Mouse (Mus musculus) hindbrain, postnatal 0 days (tissue): ENCODE data around the gene Akr7a5. TPM values are rescaled to one million over a fixed set of nuclear protein-coding genes. Genes with fewer than 3 reads are reported as not detected.
A peak's percentile ranks its signal among the peaks of the same experiment; 100 is the strongest.

Experiments
- ATAC-seq: fragments of 200-750 bp; cut with Nextera tagmentation; 2 replicates; pipeline ENCODE4 v1.8.0; 2017; ENCODE audit warnings: mild to moderate bottlenecking, moderate TSS enrichment, moderate library complexity
- DNase-seq: peaks from one replicate; pipeline ENCODE4 v3.0.0-alpha.2; 2015; ENCODE audit warnings: low spot score
- H3K27ac ChIP-seq: fragments of 300-500 bp; sonication (generic); 2 replicates; pipeline ENCODE4 v1.5.1; 2014; ENCODE audit warnings: mild to moderate bottlenecking
- H3K27me3 ChIP-seq: fragments of 300-500 bp; sonication (generic); 2 replicates; pipeline ENCODE4 v1.6.1; 2014; ENCODE audit warnings: low read length, mixed read lengths; ENCODE audit not compliant: insufficient read depth
- H3K36me3 ChIP-seq: fragments of 300-500 bp; sonication (generic); 2 replicates; pipeline ENCODE4 v1.6.1; 2014; ENCODE audit warnings: low read length, mixed read lengths; ENCODE audit not compliant: insufficient read depth
- H3K4me1 ChIP-seq: fragments of 300-500 bp; sonication (generic); 2 replicates; pipeline ENCODE4 v1.6.1; 2014; ENCODE audit warnings: antibody characterized with exemption, low read length, mixed read lengths; ENCODE audit not compliant: insufficient read depth
- H3K4me2 ChIP-seq: fragments of 300-500 bp; sonication (generic); 2 replicates; pipeline ENCODE4 v1.6.1; 2014; ENCODE audit warnings: low read depth, mild to moderate bottlenecking, low read length, moderate library complexity, mixed read lengths
- H3K4me3 ChIP-seq: fragments of 300-500 bp; sonication (generic); 2 replicates; pipeline ENCODE4 v1.5.1; 2014; ENCODE audit warnings: low read length
- H3K9ac ChIP-seq: fragments of 300-500 bp; sonication (generic); replicated peaks from 2 replicates; pipeline ENCODE4 v1.6.1; 2014; ENCODE audit warnings: mild to moderate bottlenecking, low read length, moderate library complexity, mixed read lengths
- H3K9me3 ChIP-seq: fragments of 300-500 bp; sonication (generic); 2 replicates; pipeline ENCODE4 v1.6.1; 2016; ENCODE audit warnings: low read length, mixed read lengths
- CTCF ChIP-seq: IDR thresholded peaks from 2 replicates; pipeline ENCODE4 v1.5.1; 2016; ENCODE audit warnings: antibody characterized with exemption, control low read depth, low read depth
- WGBS: fragments of 180-500 bp; shearing (Covaris S2); extraction: QIAGEN DNeasy Blood & Tissue Kit; methylation state at CpG from one replicate; pipeline ENCODE4 v1.1.7; 2014; 5-methylcytosine and 5-hydroxymethylcytosine counted together
- polyA plus RNA-seq: library from polyadenylated mRNA; unstranded; fragments of >200 nt; fragmentation: Nextera tagmentation; extraction: Ambion mirVana; gene quantifications from 2 replicates; pipeline ENCODE4 v1.2.1, GENCODE M21; 2015
- total RNA-seq: library from RNA; depleted of rRNA; stranded (reverse); fragments of >200 nt; gene quantifications from 2 replicates; pipeline ENCODE4 v1.2.3, GENCODE M21; 2014; rRNA removed

The Akr7a5 gene
- total RNA-seq = 58.5 and 73.3 TPM in 2 replicates
- 67.6 and 69.2 TPM in 2 replicates for polyA plus RNA-seq

GRCm38 (mm10) chr4:139310171-139310898 is at the start of gene Akr7a5, which contains the start of gene Pqlc2:
Gene Akr7a5, plus strand, starts transcription at chr4:139310744.
Gene Pqlc2, minus strand, starts transcription at chr4:139310708.
- H3K4me3 ChIP-seq = peak within 1 kb of the TSS; percentile 88
- peak; percentile 91 for ATAC-seq
- H3K27ac ChIP-seq = peak within 1 kb of the TSS; percentile 80
- TF ChIP-seq CTCF = no peak
- peaks cover 15% of the 10 kb centered on the region for H3K4me1 ChIP-seq
- WGBS = under 1% methylated on average over 63 of the region's 63 CpGs
- no peaks in the 10 kb centered on the region for H3K27me3 ChIP-seq
- no peaks in the 10 kb centered on the region for H3K9me3 ChIP-seq
- H3K36me3 ChIP-seq = peaks cover 12% of the 10 kb centered on the region
- peak within 1 kb of the TSS; percentile 97 for H3K4me2 ChIP-seq
- DNase-seq = peak; percentile 98
- H3K9ac ChIP-seq = peak within 1 kb of the TSS; percentile 80

GRCm38 (mm10) chr4:139262981-139263380 is 47.6 kb upstream of the Akr7a5 start:
- no peak overlapping the region for H3K27ac ChIP-seq
- ATAC-seq (no peak), DNase-seq (no peak)
- peaks cover 7% of the 10 kb centered on the region; the same call in 1 of the 2 replicates for H3K4me1 ChIP-seq
- no peaks in the 10 kb centered on the region for H3K9me3 ChIP-seq
- peaks cover 34% of the 10 kb centered on the region for H3K36me3 ChIP-seq
- TF ChIP-seq CTCF = no peak
- no peak overlapping the region for H3K4me2 ChIP-seq
- H3K9ac ChIP-seq = no peak overlapping the region
- no peaks in the 10 kb centered on the region for H3K27me3 ChIP-seq
- no peak overlapping the region for H3K4me3 ChIP-seq
- 80% methylated on average over 6 of the region's 6 CpGs for WGBS

DNA sequence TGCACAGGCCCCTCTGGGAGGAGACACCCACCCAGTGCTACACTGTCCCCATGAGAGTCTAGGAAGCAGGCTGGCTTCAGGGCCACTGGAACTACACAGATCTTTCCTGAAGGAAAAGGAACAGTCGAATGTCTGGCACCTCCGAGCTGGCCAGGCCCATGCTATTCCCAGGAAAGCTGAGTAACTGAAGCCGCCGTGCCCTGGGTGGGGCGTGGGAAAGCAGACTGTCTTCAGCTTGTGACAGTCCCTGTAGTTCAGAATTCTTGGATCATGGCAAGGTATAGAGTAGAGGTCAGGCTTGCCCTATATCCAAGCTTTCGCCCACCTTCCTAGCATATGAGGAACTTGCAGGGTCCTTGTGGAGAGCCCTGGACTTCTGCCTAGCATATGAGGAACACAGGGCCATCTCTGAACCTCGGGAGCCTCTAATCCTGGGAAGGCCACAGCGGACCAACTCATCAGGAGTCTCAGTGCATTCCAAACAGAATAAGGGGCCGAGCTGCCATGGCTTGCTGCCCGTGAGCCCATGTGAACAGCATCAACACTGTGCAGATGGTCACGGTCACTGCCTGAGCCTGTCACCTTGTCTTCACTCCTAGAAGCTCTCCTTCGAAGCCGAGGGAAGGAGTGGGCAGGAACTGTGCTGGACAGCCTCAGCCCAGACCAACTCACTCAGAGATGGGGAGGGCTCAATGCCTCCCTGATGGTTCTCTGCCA is 44.6 kb upstream of the Akr7a5 start:
- Histone ChIP-seq H3K27ac (peak overlapping the region; percentile 62), H3K9me3 (no peaks in the 10 kb centered on the region), H3K27me3 (no peaks in the 10 kb centered on the region), H3K36me3 (peaks cover 30% of the 10 kb centered on the region), H3K4me3 (no peak overlapping the region), H3K4me2 (no peak overlapping the region), H3K4me1 (peaks cover 7% of the 10 kb centered on the region; the same call in 1 of the 2 replicates), H3K9ac (no peak overlapping the region)
- TF ChIP-seq CTCF = no peak
- peak; percentile 70 for ATAC-seq
- peak; percentile 58 for DNase-seq
- 65% methylated on average over 13 of the region's 13 CpGs for WGBS

GRCm38 (mm10) chr4:139266500-139266865 is 44.1 kb upstream of the Akr7a5 start:
- ATAC-seq = no peak
- 66% methylated on average over 7 of the region's 7 CpGs for WGBS

DNA sequence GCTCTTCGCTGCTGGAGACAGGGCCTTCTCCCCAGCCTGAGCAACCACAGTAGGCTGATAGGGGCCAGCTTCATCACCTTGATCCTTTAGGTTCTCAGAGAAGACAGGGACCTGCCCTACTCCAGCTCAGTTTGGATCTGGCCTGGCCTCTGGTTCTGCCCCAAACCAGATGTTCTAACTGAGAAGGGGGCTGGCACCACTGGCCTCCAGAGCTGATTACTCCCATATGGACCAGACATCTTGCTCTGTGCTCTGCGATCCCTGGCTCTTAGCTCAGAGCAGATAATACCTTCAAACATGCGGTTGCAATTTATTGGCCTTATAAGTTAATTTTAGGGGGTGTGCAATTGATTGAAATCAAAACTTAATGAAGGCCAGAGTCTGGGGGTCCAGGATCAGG is 43.2 kb upstream of the Akr7a5 start:
- DNase-seq (no peak), ATAC-seq (no peak)
- Histone ChIP-seq H3K4me1 (peaks cover 7% of the 10 kb centered on the region; the same call in 1 of the 2 replicates), H3K36me3 (peaks cover 24% of the 10 kb centered on the region), H3K4me3 (no peak overlapping the region), H3K27me3 (no peaks in the 10 kb centered on the region), H3K4me2 (no peak overlapping the region), H3K9ac (no peak overlapping the region), H3K27ac (no peak overlapping the region), H3K9me3 (no peaks in the 10 kb centered on the region)
- no peak for TF ChIP-seq CTCF
- WGBS = 89% methylated on average over 3 of the region's 3 CpGs

More at GRCm38 (mm10) chr4:139266500-139266865, 44.1 kb upstream of the Akr7a5 start:
- H3K9me3 ChIP-seq = no peaks in the 10 kb centered on the region
- DNase-seq = no peak
- peaks cover 7% of the 10 kb centered on the region; the same call in 1 of the 2 replicates for H3K4me1 ChIP-seq
- peak overlapping the region; percentile 62 for H3K27ac ChIP-seq
- H3K9ac ChIP-seq = no peak overlapping the region
- peaks cover 30% of the 10 kb centered on the region for H3K36me3 ChIP-seq
- H3K4me3 ChIP-seq = no peak overlapping the region
- no peak overlapping the region for H3K4me2 ChIP-seq
- no peak for TF ChIP-seq CTCF
- no peaks in the 10 kb centered on the region for H3K27me3 ChIP-seq

DNA sequence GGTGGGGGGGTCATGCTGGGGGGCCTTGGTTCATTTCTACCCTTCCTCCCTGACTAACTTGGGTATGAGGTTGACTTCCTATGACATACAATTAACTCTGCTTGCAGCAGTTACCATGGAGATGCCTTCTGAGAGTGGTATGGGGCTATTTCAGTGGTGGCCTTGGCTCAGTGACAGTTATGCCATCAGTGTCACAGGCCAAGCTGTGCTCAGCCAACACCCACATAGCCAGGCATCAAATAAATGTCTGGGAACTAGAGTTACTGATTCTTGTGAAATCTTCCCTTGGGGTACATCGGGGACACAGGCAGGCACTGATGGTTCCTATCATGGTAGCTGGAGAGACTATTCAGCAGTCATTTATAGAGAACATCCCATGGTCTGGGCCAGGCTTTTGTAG is 42.3 kb upstream of the Akr7a5 start:
- DNase-seq (peak; percentile 66), ATAC-seq (peak; percentile 85)
- Histone ChIP-seq H3K4me1 (peaks cover 7% of the 10 kb centered on the region; the same call in 1 of the 2 replicates), H3K36me3 (peaks cover 16% of the 10 kb centered on the region), H3K27ac (no peak overlapping the region), H3K27me3 (no peaks in the 10 kb centered on the region), H3K9me3 (no peaks in the 10 kb centered on the region), H3K4me2 (no peak overlapping the region), H3K9ac (no peak overlapping the region), H3K4me3 (no peak overlapping the region)
- WGBS = 50% methylated on average over 1 of the region's 1 CpGs
- TF ChIP-seq CTCF = no peak
